Mouse (Mus musculus): ENCODE data around the gene Ap2m1.

GRCm38 (mm10) chr16:20540438-20540837 lies 5.2 kb downstream of the Ap2m1 start:
- no peak for TF ChIP-seq TAL1 (IDR thresholded peaks at IDR 0.05; ENCODE audit: low read length)
- TF ChIP-seq GATA1 (IDR thresholded peaks at IDR 0.05; ENCODE audit: low read length) = no peak

Measured in erythroblast, embryonic 14.5 days (primary cell).